Mouse (Mus musculus) liver, adult 2 months (tissue): Measurements from ENCODE around the gene Bmpr2.

Experiments
- CTCF ChIP-seq: fragments of 200-500 bp; IDR thresholded peaks from 2 replicates; pipeline ENCODE4 v1.5.1; 2011; ENCODE audit warnings: low read depth, low read length, control low read depth
- POLR2A ChIP-seq: fragments of 200-500 bp; IDR thresholded peaks from 2 replicates; pipeline ENCODE4 v1.6.1; 2011; ENCODE audit warnings: low read length, control low read depth; ENCODE audit not compliant: insufficient read depth; ENCODE audit errors: extremely low read depth

- TF ChIP-seq CTCF (no peak), POLR2A (no peak)
Observed at GRCm38 (mm10) chr1:59917401-59917800, 154.2 kb downstream of the Bmpr2 start.
